Mouse (Mus musculus): ENCODE measurements around the gene Fars2. TPM values are rescaled to one million over a fixed set of nuclear protein-coding genes. Genes with fewer than 3 reads are reported as not detected.
A peak's percentile ranks its signal among the peaks of the same experiment; 100 is the strongest.

The Fars2 gene
- polyA plus RNA-seq, 1 experiment from 2014 or later = 35.8 TPM

GRCm38 (mm10) chr13:36203014-36203413 lies 85.8 kb downstream of the Fars2 start:
- peak; percentile 91 for DNase-seq (ENCODE audit: low spot score)
- H3K4me3 ChIP-seq = no peak overlapping the region

GRCm38 (mm10) chr13:36204320-36204719 lies 87.1 kb downstream of the Fars2 start:
- no peaks in the 10 kb centered on the region for H3K27me3 ChIP-seq (ENCODE audit: insufficient read depth, poor library complexity, severe bottlenecking)
- WGBS = 83% methylated on average over 3 of the region's 3 CpGs
- no peaks in the 10 kb centered on the region for H3K4me1 ChIP-seq

More at GRCm38 (mm10) chr13:36203014-36203413, 85.8 kb downstream of the Fars2 start:
- H3K36me3 ChIP-seq = peaks cover 4% of the 10 kb centered on the region; the same call in 1 of the 2 replicates
- no peaks in the 10 kb centered on the region for H3K27me3 ChIP-seq (ENCODE audit: insufficient read depth, poor library complexity, severe bottlenecking)
- H3K9me3 ChIP-seq = no peaks in the 10 kb centered on the region
- WGBS = 72% methylated on average over 6 of the region's 6 CpGs
- H3K4me1 ChIP-seq = no peaks in the 10 kb centered on the region
- H3K27ac ChIP-seq = no peak overlapping the region

GRCm38 (mm10) chr13:36210965-36211364 lies 93.8 kb downstream of the Fars2 start:
- H3K27me3 ChIP-seq (ENCODE audit: insufficient read depth, poor library complexity, severe bottlenecking) = no peaks in the 10 kb centered on the region
- 90% methylated on average over 3 of the region's 3 CpGs for WGBS

More at GRCm38 (mm10) chr13:36204320-36204719, 87.1 kb downstream of the Fars2 start:
- H3K4me3 ChIP-seq = no peak overlapping the region
- H3K36me3 ChIP-seq = peaks cover 4% of the 10 kb centered on the region; the same call in 1 of the 2 replicates
- DNase-seq (ENCODE audit: low spot score) = no peak
- H3K27ac ChIP-seq = 0 out of 2 replicates have a peak overlapping the region, but pooled peaks have one; percentile 47
- no peaks in the 10 kb centered on the region for H3K9me3 ChIP-seq

GRCm38 (mm10) chr13:36214056-36214455 lies 96.8 kb downstream of the Fars2 start:
- no peak overlapping the region for H3K27ac ChIP-seq
- no peak for DNase-seq (ENCODE audit: low spot score)
- H3K4me1 ChIP-seq = no peaks in the 10 kb centered on the region
- no peaks in the 10 kb centered on the region for H3K36me3 ChIP-seq
- no peak overlapping the region for H3K4me3 ChIP-seq
- 86% methylated on average over 4 of the region's 4 CpGs for WGBS
- H3K9me3 ChIP-seq = no peaks in the 10 kb centered on the region
- no peaks in the 10 kb centered on the region for H3K27me3 ChIP-seq (ENCODE audit: insufficient read depth, poor library complexity, severe bottlenecking)

More at GRCm38 (mm10) chr13:36210965-36211364, 93.8 kb downstream of the Fars2 start:
- Histone ChIP-seq H3K4me3 (no peak overlapping the region), H3K4me1 (no peaks in the 10 kb centered on the region), H3K9me3 (no peaks in the 10 kb centered on the region), H3K27ac (no peak overlapping the region), H3K36me3 (no peaks in the 10 kb centered on the region)
- no peak for DNase-seq (ENCODE audit: low spot score)

- no peaks in the 10 kb centered on the region for H3K27me3 ChIP-seq (ENCODE audit: insufficient read depth, poor library complexity, severe bottlenecking)
- H3K4me3 ChIP-seq = no peak overlapping the region
- H3K4me1 ChIP-seq = no peaks in the 10 kb centered on the region
- WGBS = 90% methylated on average over 3 of the region's 3 CpGs
- no peaks in the 10 kb centered on the region for H3K9me3 ChIP-seq
- no peak overlapping the region for H3K27ac ChIP-seq
- no peak for DNase-seq (ENCODE audit: low spot score)
- no peaks in the 10 kb centered on the region for H3K36me3 ChIP-seq
Observed at GRCm38 (mm10) chr13:36216005-36216404, 98.8 kb downstream of the Fars2 start.

- H3K9me3 ChIP-seq = no peaks in the 10 kb centered on the region
- 83% methylated on average over 4 of the region's 4 CpGs for WGBS
- no peaks in the 10 kb centered on the region for H3K4me1 ChIP-seq
- no peaks in the 10 kb centered on the region for H3K36me3 ChIP-seq
- H3K27me3 ChIP-seq (ENCODE audit: insufficient read depth, poor library complexity, severe bottlenecking) = no peaks in the 10 kb centered on the region
- no peak overlapping the region for H3K4me3 ChIP-seq
- no peak for DNase-seq (ENCODE audit: low spot score)
- H3K27ac ChIP-seq = no peak overlapping the region
Observed at GRCm38 (mm10) chr13:36218347-36218746, 101.1 kb downstream of the Fars2 start.

- Histone ChIP-seq H3K9me3 (no peaks in the 10 kb centered on the region), H3K4me1 (0 out of 2 replicates have a peak, but pooled peaks cover 5% of the 10 kb centered on the region), H3K27ac (no peak overlapping the region), H3K4me3 (no peak overlapping the region), H3K36me3 (no peaks in the 10 kb centered on the region), H3K27me3 (ENCODE audit: insufficient read depth, poor library complexity, severe bottlenecking) (no peaks in the 10 kb centered on the region)
- no peak for DNase-seq (ENCODE audit: low spot score)
- WGBS = 88% methylated on average over 5 of the region's 5 CpGs
Observed at GRCm38 (mm10) chr13:36219506-36219905, 102.3 kb downstream of the Fars2 start.

GRCm38 (mm10) chr13:36221897-36222296 lies 104.7 kb downstream of the Fars2 start:
- WGBS = 79% methylated on average over 1 of the region's 1 CpGs
- no peak for DNase-seq (ENCODE audit: low spot score)
- H3K4me3 ChIP-seq = no peak overlapping the region

GRCm38 (mm10) chr13:36222721-36223120 lies 105.5 kb downstream of the Fars2 start:
- Histone ChIP-seq H3K4me1 (0 out of 2 replicates have a peak, but pooled peaks cover 6% of the 10 kb centered on the region), H3K9me3 (no peaks in the 10 kb centered on the region), H3K36me3 (no peaks in the 10 kb centered on the region), H3K27me3 (ENCODE audit: insufficient read depth, poor library complexity, severe bottlenecking) (no peaks in the 10 kb centered on the region), H3K27ac (no peak overlapping the region), H3K4me3 (no peak overlapping the region)
- no peak for DNase-seq (ENCODE audit: low spot score)

More at GRCm38 (mm10) chr13:36221897-36222296, 104.7 kb downstream of the Fars2 start:
- Histone ChIP-seq H3K4me1 (0 out of 2 replicates have a peak, but pooled peaks cover 6% of the 10 kb centered on the region), H3K9me3 (no peaks in the 10 kb centered on the region), H3K36me3 (no peaks in the 10 kb centered on the region), H3K27me3 (ENCODE audit: insufficient read depth, poor library complexity, severe bottlenecking) (no peaks in the 10 kb centered on the region), H3K27ac (no peak overlapping the region)

GRCm38 (mm10) chr13:36224431-36224830 lies 107.2 kb downstream of the Fars2 start:
- Histone ChIP-seq H3K9me3 (no peaks in the 10 kb centered on the region), H3K4me1 (0 out of 2 replicates have a peak, but pooled peaks cover 6% of the 10 kb centered on the region), H3K4me3 (no peak overlapping the region), H3K27ac (no peak overlapping the region), H3K36me3 (no peaks in the 10 kb centered on the region), H3K27me3 (ENCODE audit: insufficient read depth, poor library complexity, severe bottlenecking) (no peaks in the 10 kb centered on the region)
- no peak for DNase-seq (ENCODE audit: low spot score)
- WGBS = 64% methylated on average over 2 of the region's 2 CpGs

GRCm38 (mm10) chr13:36242261-36242660 lies 125.0 kb downstream of the Fars2 start:
- H3K27me3 ChIP-seq (ENCODE audit: insufficient read depth, poor library complexity, severe bottlenecking) = no peaks in the 10 kb centered on the region
- 16% methylated on average over 1 of the region's 1 CpGs for WGBS
- peaks cover 13% of the 10 kb centered on the region for H3K4me1 ChIP-seq
- DNase-seq (ENCODE audit: low spot score) = no peak
- H3K4me3 ChIP-seq = no peak overlapping the region
- H3K36me3 ChIP-seq = no peaks in the 10 kb centered on the region
- no peaks in the 10 kb centered on the region for H3K9me3 ChIP-seq
- H3K27ac ChIP-seq = no peak overlapping the region

- WGBS = 79% methylated on average over 3 of the region's 3 CpGs
- H3K27me3 ChIP-seq (ENCODE audit: insufficient read depth, poor library complexity, severe bottlenecking) = no peaks in the 10 kb centered on the region
- H3K36me3 ChIP-seq = no peaks in the 10 kb centered on the region
- H3K4me1 ChIP-seq = no peaks in the 10 kb centered on the region
- H3K4me3 ChIP-seq = no peak overlapping the region
- H3K9me3 ChIP-seq = no peaks in the 10 kb centered on the region
- H3K27ac ChIP-seq = no peak overlapping the region
- DNase-seq (ENCODE audit: low spot score) = no peak
Observed at GRCm38 (mm10) chr13:36253936-36254335, 136.7 kb downstream of the Fars2 start.

- no peak overlapping the region for H3K27ac ChIP-seq
- no peaks in the 10 kb centered on the region for H3K27me3 ChIP-seq (ENCODE audit: insufficient read depth, poor library complexity, severe bottlenecking)
- 82% methylated on average over 5 of the region's 5 CpGs for whole genome bisulfite sequencing
- H3K36me3 ChIP-seq = peaks cover 11% of the 10 kb centered on the region; the same call in 1 of the 2 replicates
- H3K4me3 ChIP-seq = no peak overlapping the region
- no peaks in the 10 kb centered on the region for H3K4me1 ChIP-seq
- DNase-seq (ENCODE audit: low spot score) = no peak
- H3K9me3 ChIP-seq = no peaks in the 10 kb centered on the region; the same call in 1 of the 2 replicates
Observed at GRCm38 (mm10) chr13:36257213-36257612, 140.0 kb downstream of the Fars2 start.

GRCm38 (mm10) chr13:36259754-36260153 lies 142.5 kb downstream of the Fars2 start:
- WGBS = 79% methylated on average over 1 of the region's 1 CpGs
- Histone ChIP-seq H3K4me1 (no peaks in the 10 kb centered on the region), H3K27me3 (ENCODE audit: insufficient read depth, poor library complexity, severe bottlenecking) (no peaks in the 10 kb centered on the region), H3K27ac (no peak overlapping the region), H3K9me3 (no peaks in the 10 kb centered on the region; the same call in 1 of the 2 replicates), H3K36me3 (peaks cover 11% of the 10 kb centered on the region; the same call in 1 of the 2 replicates), H3K4me3 (no peak overlapping the region)
- no peak for DNase-seq (ENCODE audit: low spot score)
